Mouse (Mus musculus) ES-Bruce4 (cell line): ENCODE results near the gene Ptchd4. TPM values are rescaled to one million over a fixed set of nuclear protein-coding genes. Genes with fewer than 3 reads are reported as not detected.

Experiments
- H3K27ac ChIP-seq: 2 replicates; pipeline ENCODE4 v1.5.1; 2012; ENCODE audit warnings: low read length, inconsistent platforms; ENCODE audit not compliant: insufficient read depth
- H3K27me3 ChIP-seq: 2 replicates; pipeline ENCODE4 v1.6.1; 2012; ENCODE audit warnings: mild to moderate bottlenecking, low read length, inconsistent platforms; ENCODE audit not compliant: control insufficient read depth, poor library complexity, insufficient read depth, severe bottlenecking
- H3K36me3 ChIP-seq: 2 replicates; pipeline ENCODE4 v1.6.1; 2012; ENCODE audit warnings: inconsistent platforms, mild to moderate bottlenecking, low read length, moderate library complexity; ENCODE audit not compliant: control insufficient read depth, poor library complexity, insufficient read depth, severe bottlenecking
- H3K4me1 ChIP-seq: one replicate; pipeline ENCODE4 v1.8.1; 2011; ENCODE audit warnings: low read length; ENCODE audit not compliant: control insufficient read depth, insufficient read depth
- H3K4me3 ChIP-seq: 2 replicates; pipeline ENCODE4 v1.5.1; 2011; ENCODE audit warnings: low read depth, mild to moderate bottlenecking, low read length
- H3K9ac ChIP-seq: 2 replicates; pipeline ENCODE4 v1.6.1; 2012; ENCODE audit warnings: low read depth, mild to moderate bottlenecking, inconsistent platforms; ENCODE audit not compliant: poor library complexity, severe bottlenecking
- H3K9me3 ChIP-seq: replicated peaks from 2 replicates; pipeline ENCODE4 v1.6.1; 2012; ENCODE audit warnings: mild to moderate bottlenecking, low read length, inconsistent platforms; ENCODE audit not compliant: control insufficient read depth, poor library complexity, insufficient read depth, severe bottlenecking
- CTCF ChIP-seq: IDR thresholded peaks from one replicate; pipeline ENCODE4 v1.8.1; 2011; ENCODE audit warnings: low read depth, low read length
- EP300 ChIP-seq: IDR thresholded peaks from 2 replicates; pipeline ENCODE4 v1.6.1; 2011; ENCODE audit warnings: low read depth, low read length; ENCODE audit not compliant: insufficient read depth
- POLR2A ChIP-seq: IDR thresholded peaks from one replicate; pipeline ENCODE4 v1.8.1; 2011; ENCODE audit warnings: low read length; ENCODE audit not compliant: insufficient read depth
- polyA plus RNA-seq: library from polyadenylated mRNA; stranded (reverse); fragments of >200 nt; gene quantifications from 2 replicates; pipeline ENCODE4 v1.2.4, GENCODE M21; 2011; ENCODE audit warnings: low read depth; ENCODE audit not compliant: missing spikeins, insufficient read depth, insufficient read length

Gene Ptchd4
- polyA plus RNA-seq, 1 experiment, result not detected

- Histone ChIP-seq H3K27me3 (no peaks in the 10 kb centered on the region), H3K4me3 (no peak overlapping the region), H3K36me3 (no peaks in the 10 kb centered on the region), H3K27ac (no peak overlapping the region), H3K9ac (no peak overlapping the region), H3K9me3 (no peaks in the 10 kb centered on the region), H3K4me1 (no peaks in the 10 kb centered on the region)
- TF ChIP-seq EP300 (no peak), CTCF (no peak), POLR2A (no peak)
Observed at GRCm38 (mm10) chr17:42509356-42510262, 193.9 kb downstream of the Ptchd4 start.

- Histone ChIP-seq H3K9me3 (no peaks in the 10 kb centered on the region), H3K9ac (no peak overlapping the region), H3K4me3 (no peak overlapping the region), H3K27me3 (no peaks in the 10 kb centered on the region), H3K27ac (no peak overlapping the region), H3K4me1 (no peaks in the 10 kb centered on the region), H3K36me3 (no peaks in the 10 kb centered on the region)
- TF ChIP-seq CTCF, result no peak
- TF ChIP-seq EP300, result no peak
- TF ChIP-seq POLR2A, result no peak
Observed at GRCm38 (mm10) chr17:42530147-42530546, 214.4 kb downstream of the Ptchd4 start.

- no peak for TF ChIP-seq POLR2A
- H3K4me1 ChIP-seq, result no peaks in the 10 kb centered on the region
- H3K27ac ChIP-seq, result no peak overlapping the region
- H3K9ac ChIP-seq, result no peak overlapping the region
- no peaks in the 10 kb centered on the region for H3K36me3 ChIP-seq
- H3K27me3 ChIP-seq, result no peaks in the 10 kb centered on the region
- no peaks in the 10 kb centered on the region for H3K9me3 ChIP-seq
- H3K4me3 ChIP-seq, result no peak overlapping the region
Observed at GRCm38 (mm10) chr17:42549578-42549977, 233.8 kb downstream of the Ptchd4 start.
